Mouse (Mus musculus) skeletal muscle tissue, adult 2 months (tissue): ENCODE data around the gene Anapc7.
"Not testable (repeated sequence)": the region's sequence is repeated elsewhere in the genome, so short reads cannot be mapped to it uniquely, and the experiment has no call there.

Experiments used
- DNase-seq: peaks from one replicate; pipeline ENCODE4 v3.0.0-alpha.2; 2012; ENCODE audit warnings: low read depth, low spot score

The Anapc7 gene

GRCm38 (mm10) chr5:122405537-122405936, 16.0 kb upstream of the Anapc7 start:
- DNase-seq: no peak

GRCm38 (mm10) chr5:122409692-122410645, 11.5 kb upstream of the Anapc7 start:
- no peak for DNase-seq

- no peak for DNase-seq
These were observed 9.6 kb upstream of the Anapc7 start for GRCm38 (mm10) chr5:122411892-122412291.

- DNase-seq: peak; percentile 41
These were observed 8.7 kb upstream of the Anapc7 start for GRCm38 (mm10) chr5:122412826-122413225.

- DNase-seq: no peak
These were observed 7.1 kb upstream of the Anapc7 start for GRCm38 (mm10) chr5:122414351-122414750.

- no peak for DNase-seq
These were observed 6.0 kb upstream of the Anapc7 start for GRCm38 (mm10) chr5:122415465-122415864.

- not testable (repeated sequence) for DNase-seq
These were observed 817 bp upstream of the Anapc7 start for GRCm38 (mm10) chr5:122420676-122421075.

GRCm38 (mm10) chr5:122422071-122422964, 825 bp downstream of the Anapc7 start:
- DNase-seq: peak; percentile 62

- DNase-seq: no peak
These were observed 1.6 kb downstream of the Anapc7 start for GRCm38 (mm10) chr5:122423083-122423482.

- no peak for DNase-seq
These were observed 4.1 kb downstream of the Anapc7 start for GRCm38 (mm10) chr5:122425550-122425949.

- DNase-seq: no peak
These were observed 8.7 kb downstream of the Anapc7 start for GRCm38 (mm10) chr5:122430036-122430775.

GRCm38 (mm10) chr5:122431221-122431620, 9.7 kb downstream of the Anapc7 start:
- no peak for DNase-seq

- no peak for DNase-seq
These were observed 13.0 kb downstream of the Anapc7 start for GRCm38 (mm10) chr5:122434541-122434940.

GRCm38 (mm10) chr5:122439400-122440094, 18.1 kb downstream of the Anapc7 start:
- peak; percentile 36 for DNase-seq

GRCm38 (mm10) chr5:122440095-122440630, 18.7 kb downstream of the Anapc7 start:
- no peak for DNase-seq

- DNase-seq: no peak
These were observed 23.0 kb downstream of the Anapc7 start for GRCm38 (mm10) chr5:122444492-122444891.

- no peak for DNase-seq
These were observed 23.6 kb downstream of the Anapc7 start for GRCm38 (mm10) chr5:122445051-122445610.

- DNase-seq: no peak
These were observed 26.4 kb downstream of the Anapc7 start for GRCm38 (mm10) chr5:122447857-122448256.

- no peak for DNase-seq
These were observed 27.4 kb downstream of the Anapc7 start for GRCm38 (mm10) chr5:122448869-122449268.

- DNase-seq: no peak
These were observed 28.5 kb downstream of the Anapc7 start for GRCm38 (mm10) chr5:122449946-122450345.
